ENCODE assay signal across 16 mouse cellular contexts in genomic region chr19:40460854-40461490, GRCm38 (mm10). TPM values are rescaled to one million over a fixed set of nuclear protein-coding genes. Genes with fewer than 3 reads are reported as not detected.
DNase-seq lines count a peak whose midpoint lies in the region; ATAC-seq and TF ChIP-seq lines count a peak whose summit lies in the region.
"Had no signal": no experiment of that assay in that cellular context is flagged by ENCODE, and none has a peak within 500 bp of the region (broad histone marks: within the 10 kb centered on the region; RNA-seq: fewer than 3 reads in every experiment).

No protein-coding gene starts in this region.

- 49% methylated on average over 9 of the region's 9 CpGs for WGBS in hindbrain, embryonic 14.5 days
- WGBS in hindbrain, embryonic 12.5 days, result 52% methylated on average over 9 of the region's 9 CpGs
- WGBS in liver, embryonic 16.5 days (ENCODE audit: insufficient replicate concordance), result 30% methylated on average over 9 of the region's 9 CpGs

- TF ChIP-seq POLR2A in MEL (IDR thresholded peaks at IDR 0.05; ENCODE audit: control insufficient read depth in 1 of 2, insufficient read depth in 1 of 2, low read depth in 1 of 2, low read length in 2 of 2, poor library complexity in 1 of 2), result no peak

- H3K36me3 ChIP-seq in hindbrain, embryonic 14.5 days (replicated peaks; ENCODE audit: control insufficient read depth, insufficient read depth), result no peaks in the 10 kb centered on the region
- H3K36me3 ChIP-seq in hindbrain, embryonic 12.5 days, result no peaks in the 10 kb centered on the region
- peaks cover 0 to 3% of the 10 kb centered on the region in 2 experiments; a peak in 2 of 4 replicates for H3K36me3 ChIP-seq in MEL (ENCODE audit: control insufficient read depth in 1 of 2, insufficient read depth in 2 of 2, low read length in 2 of 2)
- no peaks in the 10 kb centered on the region for H3K36me3 ChIP-seq in liver, embryonic 16.5 days (ENCODE audit: control insufficient read depth, insufficient read depth)
- H3K36me3 ChIP-seq: embryonic facial prominence, embryonic 13.5 days had no signal

- peaks cover 14% of the 10 kb centered on the region; the same call in 1 of the 2 replicates for H3K4me1 ChIP-seq in hindbrain, embryonic 14.5 days (replicated peaks; ENCODE audit: control insufficient read depth, insufficient read depth, low read length)
- peaks cover 22% of the 10 kb centered on the region for H3K4me1 ChIP-seq in hindbrain, embryonic 12.5 days
- H3K4me1 ChIP-seq in MEL (ENCODE audit: control insufficient read depth in 1 of 2, insufficient read depth in 2 of 2, low read length in 2 of 2), result peaks cover 1 to 16% of the 10 kb centered on the region in 2 experiments; a peak in 3 of 4 replicates
- H3K4me1 ChIP-seq in liver, embryonic 16.5 days (ENCODE audit: control insufficient read depth, low read depth, low read length), result peaks cover 8% of the 10 kb centered on the region

- TF ChIP-seq CTCF in MEL (IDR thresholded peaks at IDR 0.05 in 2 of 3, conservative IDR thresholded peaks at IDR 0.05 in 1 of 3; ENCODE audit: control insufficient read depth in 1 of 3, insufficient read depth in 1 of 3, low read depth in 2 of 3, low read length in 3 of 3, poor library complexity in 1 of 3, severe bottlenecking in 1 of 3), result no peak

- ATAC-seq in hindbrain, embryonic 14.5 days (ENCODE audit: low FRiP score), result no peak
- ATAC-seq in hindbrain, embryonic 12.5 days (ENCODE audit: low FRiP score), result no peak
- peak; percentile 63; the same call in 1 of the 2 replicates for ATAC-seq in liver, embryonic 16.5 days (ENCODE audit: low read depth)

- no peaks in the 10 kb centered on the region for H3K79me2 ChIP-seq in MEL (ENCODE audit: control insufficient read depth, insufficient read depth, low read length, poor library complexity)

- TF ChIP-seq EP300 in MEL (IDR thresholded peaks at IDR 0.05; ENCODE audit: low read depth in 1 of 2, low read length in 2 of 2), result peak; percentile 35 to 52; a peak in 3 of 4 replicates

- no peak overlapping the region for H3K4me3 ChIP-seq in hindbrain, embryonic 14.5 days (replicated peaks; ENCODE audit: low read length)
- no peak overlapping the region for H3K4me3 ChIP-seq in hindbrain, embryonic 12.5 days
- H3K4me3 ChIP-seq in MEL (ENCODE audit: control insufficient read depth in 1 of 2, insufficient read depth in 1 of 2, low read depth in 2 of 2, low read length in 2 of 2), result no peak overlapping the region
- H3K4me3 ChIP-seq in liver, embryonic 16.5 days (ENCODE audit: low read depth, low read length), result no peak overlapping the region
- H3K4me3 ChIP-seq: embryonic facial prominence, embryonic 13.5 days; left cerebral cortex, adult 2 months had no signal

- peak overlapping the region; percentile 7; the same call in 1 of the 2 replicates for H3K9ac ChIP-seq in hindbrain, embryonic 14.5 days
- H3K9ac ChIP-seq in hindbrain, embryonic 12.5 days, result no peak overlapping the region
- no peak overlapping the region for H3K9ac ChIP-seq in MEL (ENCODE audit: control insufficient read depth, low read depth, low read length, poor library complexity, severe bottlenecking)
- H3K9ac ChIP-seq in liver, embryonic 16.5 days (ENCODE audit: low read depth, low read length), result no peak overlapping the region
- H3K9ac ChIP-seq: embryonic facial prominence, embryonic 13.5 days had no signal

- DNase-seq in hindbrain, embryonic 14.5 days (ENCODE audit: low spot score), result no peak
- peak; percentile 70 for DNase-seq in MEL (ENCODE audit: low read depth, low spot score)
- DNase-seq in c-Kit-positive CD71-positive TER-119-negative erythroid progenitor cells, embryonic 14.5 days (ENCODE audit: low read depth), result peak; percentile 48
- no peak for DNase-seq in right cerebral cortex, adult 2 months (ENCODE audit: low spot score in 2 of 2)
- DNase-seq in adrenal gland, postnatal 4 days (ENCODE audit: low spot score in 2 of 2), result no peak
- DNase-seq: adrenal gland, postnatal 14 days; cerebellum, adult 8-10 months; heart, postnatal 36 days; lung, postnatal 4 days; retina, postnatal 1 day had no signal

- no peak overlapping the region for H3K27ac ChIP-seq in hindbrain, embryonic 14.5 days
- H3K27ac ChIP-seq in hindbrain, embryonic 12.5 days, result no peak overlapping the region
- no peak overlapping the region for H3K27ac ChIP-seq in MEL (ENCODE audit: control insufficient read depth, low read depth, low read length)
- H3K27ac ChIP-seq in liver, embryonic 16.5 days (ENCODE audit: low read length), result no peak overlapping the region
- H3K27ac ChIP-seq: embryonic facial prominence, embryonic 13.5 days; kidney, postnatal 0 days; left cerebral cortex, adult 2 months had no signal

- no peaks in the 10 kb centered on the region for H3K27me3 ChIP-seq in hindbrain, embryonic 14.5 days (ENCODE audit: control insufficient read depth, insufficient read depth, low read length)
- no peaks in the 10 kb centered on the region for H3K27me3 ChIP-seq in hindbrain, embryonic 12.5 days
- H3K27me3 ChIP-seq in MEL (ENCODE audit: control insufficient read depth in 1 of 2, insufficient read depth in 2 of 2, low read length in 2 of 2), result no peaks in the 10 kb centered on the region
- H3K27me3 ChIP-seq in liver, embryonic 16.5 days (ENCODE audit: control insufficient read depth, insufficient read depth, low read depth, low read length), result no peaks in the 10 kb centered on the region
- H3K27me3 ChIP-seq: CH12.LX; embryonic facial prominence, embryonic 13.5 days had no signal

- no peaks in the 10 kb centered on the region for H3K9me3 ChIP-seq in hindbrain, embryonic 14.5 days (ENCODE audit: control insufficient read depth, low read length)
- H3K9me3 ChIP-seq in hindbrain, embryonic 12.5 days (replicated peaks), result no peaks in the 10 kb centered on the region
- no peaks in the 10 kb centered on the region for H3K9me3 ChIP-seq in MEL (replicated peaks; ENCODE audit: insufficient read depth, low read length)
- H3K9me3 ChIP-seq in liver, embryonic 16.5 days (replicated peaks; ENCODE audit: control insufficient read depth, low read length), result no peaks in the 10 kb centered on the region
- H3K9me3 ChIP-seq: embryonic facial prominence, embryonic 13.5 days had no signal

- TF ChIP-seq RAD21 in MEL (IDR thresholded peaks at IDR 0.05; ENCODE audit: low read depth, low read length), result no peak

- no peak overlapping the region for H3K4me2 ChIP-seq in hindbrain, embryonic 14.5 days (replicated peaks)
- H3K4me2 ChIP-seq in hindbrain, embryonic 12.5 days (replicated peaks), result no peak overlapping the region
- no peak overlapping the region for H3K4me2 ChIP-seq in liver, embryonic 16.5 days (ENCODE audit: low read depth, low read length)
- H3K4me2 ChIP-seq: embryonic facial prominence, embryonic 13.5 days had no signal

TF ChIP-seq in MEL, 35 proteins besides CTCF, POLR2A, EP300 and RAD21:
- TF ChIP-seq MXI1 (IDR thresholded peaks at IDR 0.05; ENCODE audit: low read depth, low read length), result no peak
- no peak for TF ChIP-seq ETS1 (IDR thresholded peaks at IDR 0.05; ENCODE audit: low read depth, low read length)
- no peak for TF ChIP-seq POLR2AphosphoS5 (IDR thresholded peaks at IDR 0.05; ENCODE audit: borderline replicate concordance, low read depth, low read length)
- TF ChIP-seq USF1 (IDR thresholded peaks at IDR 0.05; ENCODE audit: low read depth, low read length), result no peak
- TF ChIP-seq SIN3A (IDR thresholded peaks at IDR 0.05; ENCODE audit: low read length), result no peak
- TF ChIP-seq E2F4 (IDR thresholded peaks at IDR 0.05; ENCODE audit: borderline replicate concordance, low read depth, low read length), result no peak
- TF ChIP-seq GATA1 (IDR thresholded peaks at IDR 0.05; ENCODE audit: low read depth, low read length), result peak; percentile 70
- TF ChIP-seq TAL1 (IDR thresholded peaks at IDR 0.05; ENCODE audit: low read length), result peak; percentile 39
- no peak for TF ChIP-seq UBTF (IDR thresholded peaks at IDR 0.05; ENCODE audit: borderline replicate concordance, insufficient read depth, low read depth, low read length)
- no peak for TF ChIP-seq POLR2AphosphoS2 (IDR thresholded peaks at IDR 0.05; ENCODE audit: low read length)
- TF ChIP-seq ZNF384 (IDR thresholded peaks at IDR 0.05; ENCODE audit: low read depth, low read length), result no peak
- no peak for TF ChIP-seq MAX (IDR thresholded peaks at IDR 0.05; ENCODE audit: low read length)
- TF ChIP-seq SMC3 (IDR thresholded peaks at IDR 0.05; ENCODE audit: low read depth, low read length), result no peak
- TF ChIP-seq CHD1 (IDR thresholded peaks at IDR 0.05; ENCODE audit: low read depth, low read length), result no peak
- 0 out of 2 replicates have a peak, but pooled peaks have one; percentile 37 for TF ChIP-seq RCOR1 (IDR thresholded peaks at IDR 0.05; ENCODE audit: low read depth, low read length)

RNA-seq across cellular contexts. Expression of gene Sorbs1, which starts 52.6 kb away (rescaled TPM):
- polyA plus RNA-seq in hindbrain, embryonic 14.5 days (2014; fragmentation: Nextera tagmentation; extraction: Ambion mirVana), result 88.4 and 98.8 TPM in 2 replicates
- polyA plus RNA-seq in hindbrain, embryonic 12.5 days (2016; fragmentation: Nextera tagmentation; extraction: Ambion mirVana), result 101 and 106 TPM in 2 replicates
- total RNA-seq in MEL (2012; rRNA removed), result 1.3 and 2.2 TPM in 2 replicates
- 1 to 10 TPM in 1 of 2 experiments, not detected in 1; 5.3 TPM for polyA plus RNA-seq in MEL (2012; ENCODE audit: insufficient read depth in 1 of 2, insufficient read length in 2 of 2, low read depth in 1 of 2, low replicate concordance in 2 of 2, missing spikeins in 1 of 2)
- polyA plus RNA-seq in liver, embryonic 16.5 days (2015; fragmentation: Nextera tagmentation; extraction: Ambion mirVana), result 37.7 and 39.6 TPM in 2 replicates
- 10 to 100 TPM; 59.6 to 69.4 TPM for total RNA-seq in adrenal gland, postnatal 4 days (2021)

Comparison
In these comparisons a context has a peak if more than half of its experiments do, and no peak if none do; other contexts are left out.
1. DNase-seq: peak in MEL (single experiment) and c-Kit-positive CD71-positive TER-119-negative erythroid progenitor cells, embryonic 14.5 days (single experiment); none in hindbrain, embryonic 14.5 days (single experiment), right cerebral cortex, adult 2 months (0 of 2) and adrenal gland, postnatal 4 days (0 of 2).